Mouse (Mus musculus) E14TG2a.4 (cell line): ENCODE measurements around the gene Lbhd2.

ENCODE experiments used
- CTCF ChIP-seq: conservative IDR thresholded peaks from 2 replicates; pipeline ENCODE4 v1.5.1; 2014; ENCODE audit warnings: low read length
- NANOG ChIP-seq: IDR thresholded peaks from 2 replicates; pipeline ENCODE4 v1.6.1; 2014; ENCODE audit warnings: borderline replicate concordance, low read length, mixed read lengths
- POU5F1 ChIP-seq: IDR thresholded peaks from 2 replicates; pipeline ENCODE4 v1.6.1; 2014; ENCODE audit warnings: low read length, borderline replicate concordance

- TF ChIP-seq CTCF (no peak), NANOG (no peak), POU5F1 (no peak)
Measured at GRCm38 (mm10) chr12:111371905-111372304, 34.7 kb upstream of the Lbhd2 start.
